Mouse (Mus musculus) mammary gland, adult 2 months (tissue): ENCODE data around the gene Zfp747. TPM values are rescaled to one million over a fixed set of nuclear protein-coding genes. Genes with fewer than 3 reads are reported as not detected.

Source experiments
- polyA plus RNA-seq: library from polyadenylated mRNA; depleted of rRNA; stranded (reverse); fragments of >200 nt; gene quantifications from 2 replicates; pipeline ENCODE4 v1.2.3, GENCODE M21; 2012; ENCODE audit warnings: low replicate concordance; rRNA removed

The Zfp747 gene
- 7.4 and 8.2 TPM in 2 replicates for polyA plus RNA-seq

GRCm38 (mm10) chr7:127375271-127376245, at the start of gene Zfp747:
Zfp747 (minus strand) TSS chr7:127376050.

GRCm38 (mm10) chr7:127421388-127422191, 45.7 kb upstream of the Zfp747 start, which contains the start of gene Zfp688:
Zfp688 (minus strand) TSS chr7:127422068.

GRCm38 (mm10) chr7:127406002-127406987, 30.4 kb upstream of the Zfp747 start, which contains the start of gene Zfp764:
Zfp764 (minus strand) TSS chr7:127406822.

GRCm38 (mm10) chr7:127393157-127393943, 17.5 kb upstream of the Zfp747 start, which contains the start of gene E430018J23Rik:
E430018J23Rik (minus strand) TSS chr7:127393629.

GRCm38 (mm10) chr7:127386641-127387392, 11.0 kb upstream of the Zfp747 start, which contains the start of gene 9130019O22Rik:
9130019O22Rik (minus strand) TSS chr7:127387166.

GRCm38 (mm10) chr7:127345512-127346325, 30.1 kb downstream of the Zfp747 start, which contains the start of gene Zfp768:
Zfp768 (minus strand) TSS chr7:127345589.

Other genes with a start within 250 kb of the Zfp747 start
- gene Spn, start 238.2 kb downstream of the Zfp747 start, polyA plus RNA-seq = 27.8 and 37.7 TPM in 2 replicates
- 20.9 and 26.3 TPM in 2 replicates for gene Cd2bp2, start 180.0 kb downstream of the Zfp747 start, polyA plus RNA-seq
- gene Tbc1d10b, start 167.6 kb downstream of the Zfp747 start, polyA plus RNA-seq = 33.9 and 43.0 TPM in 2 replicates
- gene Mylpf, start 167.2 kb downstream of the Zfp747 start, polyA plus RNA-seq = 1.2 and 1,692 TPM in 2 replicates
- 9.6 and 16.8 TPM in 2 replicates for gene Zfp553, start 143.0 kb downstream of the Zfp747 start, polyA plus RNA-seq
- gene Sept1, start 142.9 kb downstream of the Zfp747 start, polyA plus RNA-seq = 75.4 and 186 TPM in 2 replicates
- 47.0 and 163 TPM in 2 replicates for gene Zfp771, start 131.8 kb downstream of the Zfp747 start, polyA plus RNA-seq
- gene Dctpp1, start 115.3 kb downstream of the Zfp747 start, polyA plus RNA-seq = 48.0 and 48.7 TPM in 2 replicates
- gene Sephs2, start 102.0 kb downstream of the Zfp747 start, polyA plus RNA-seq = 26.2 and 37.4 TPM in 2 replicates
- gene Itgal, start 79.8 kb downstream of the Zfp747 start, polyA plus RNA-seq = 50.2 and 53.8 TPM in 2 replicates
- gene Zfp768, start 30.5 kb downstream of the Zfp747 start, polyA plus RNA-seq = 28.7 and 45.9 TPM in 2 replicates
- 4.1 TPM in 2 replicates for gene 9130019O22Rik, start 11.1 kb upstream of the Zfp747 start, polyA plus RNA-seq
- gene E430018J23Rik, start 17.6 kb upstream of the Zfp747 start, polyA plus RNA-seq = 5.7 and 7.7 TPM in 2 replicates
- gene Zfp764, start 30.8 kb upstream of the Zfp747 start, polyA plus RNA-seq = 6.5 and 8.7 TPM in 2 replicates
- 16.2 and 30.6 TPM in 2 replicates for gene Zfp688, start 46.0 kb upstream of the Zfp747 start, polyA plus RNA-seq
- gene Zfp689, start 73.1 kb upstream of the Zfp747 start, polyA plus RNA-seq = 4.8 and 7.4 TPM in 2 replicates
- 89.9 and 116 TPM in 2 replicates for gene Prr14, start 83.6 kb upstream of the Zfp747 start, polyA plus RNA-seq
- 23.0 and 53.9 TPM in 2 replicates for gene Fbrs, start 103.1 kb upstream of the Zfp747 start, polyA plus RNA-seq
- gene Srcap, start 135.9 kb upstream of the Zfp747 start, polyA plus RNA-seq = 25.8 and 41.8 TPM in 2 replicates
- 7.2 and 11.5 TPM in 2 replicates for gene Gm42715, start 143.5 kb upstream of the Zfp747 start, polyA plus RNA-seq
- gene Tmem265, start 185.3 kb upstream of the Zfp747 start, polyA plus RNA-seq = 3.3 TPM in 1 of 2 replicates, not detected in the other
- 72.6 and 74.4 TPM in 2 replicates for gene Phkg2, start 197.3 kb upstream of the Zfp747 start, polyA plus RNA-seq
- gene Ccdc189, start 212.5 kb upstream of the Zfp747 start, polyA plus RNA-seq = 4.0 and 5.5 TPM in 2 replicates
- gene Rnf40, start 212.7 kb upstream of the Zfp747 start, polyA plus RNA-seq = 26.2 and 26.4 TPM in 2 replicates
- gene Zfp629, start 239.7 kb upstream of the Zfp747 start, polyA plus RNA-seq = 11.0 and 12.2 TPM in 2 replicates